Mouse (Mus musculus) limb, embryonic 13.5 days (tissue): ENCODE data around the gene Slc25a35. TPM values are rescaled to one million over a fixed set of nuclear protein-coding genes. Genes with fewer than 3 reads are reported as not detected.
"Not testable (repeated sequence)": the region's sequence is repeated elsewhere in the genome, so short reads cannot be mapped to it uniquely, and the experiment has no call there.

ENCODE experiments used
- ATAC-seq: fragments of 200-750 bp; cut with Nextera tagmentation; 2 replicates; pipeline ENCODE4 v1.8.0; 2017; ENCODE audit warnings: low read depth, moderate number of reproducible peaks, moderate TSS enrichment; ENCODE audit not compliant: low FRiP score
- H3K27ac ChIP-seq: fragments of 300-500 bp; sonication (generic); 2 replicates; pipeline ENCODE4 v1.5.1; 2015; ENCODE audit warnings: inconsistent platforms, mild to moderate bottlenecking, moderate library complexity
- H3K27me3 ChIP-seq: fragments of 300-500 bp; sonication (generic); 2 replicates; pipeline ENCODE4 v1.6.1; 2015; ENCODE audit warnings: mild to moderate bottlenecking, inconsistent platforms
- H3K36me3 ChIP-seq: fragments of 300-500 bp; sonication (generic); 2 replicates; pipeline ENCODE4 v1.6.1; 2015; ENCODE audit warnings: inconsistent platforms, mild to moderate bottlenecking, moderate library complexity
- H3K4me1 ChIP-seq: fragments of 300-500 bp; sonication (generic); 2 replicates; pipeline ENCODE4 v1.6.1; 2015; ENCODE audit warnings: inconsistent platforms
- H3K4me2 ChIP-seq: fragments of 300-500 bp; sonication (generic); replicated peaks from 2 replicates; pipeline ENCODE4 v1.6.1; 2015; ENCODE audit warnings: inconsistent platforms, mild to moderate bottlenecking, moderate library complexity
- H3K4me3 ChIP-seq: fragments of 300-500 bp; sonication (generic); 2 replicates; pipeline ENCODE4 v1.5.1; 2015; ENCODE audit warnings: moderate library complexity, mild to moderate bottlenecking, inconsistent platforms
- H3K9ac ChIP-seq: fragments of 300-500 bp; sonication (generic); 2 replicates; pipeline ENCODE4 v1.6.1; 2015; ENCODE audit warnings: mild to moderate bottlenecking, inconsistent platforms
- H3K9me3 ChIP-seq: fragments of 300-500 bp; sonication (generic); 2 replicates; pipeline ENCODE4 v1.6.1; 2016; ENCODE audit warnings: inconsistent platforms
- WGBS: fragments of 180-500 bp; shearing (Covaris S2); methylation state at CpG from one replicate; pipeline ENCODE4 v1.1.7; 2015; 5-methylcytosine and 5-hydroxymethylcytosine counted together
- polyA plus RNA-seq: library from polyadenylated mRNA; unstranded; fragments of >200 nt; fragmentation: Nextera tagmentation; extraction: Ambion mirVana; gene quantifications from 2 replicates; pipeline ENCODE4 v1.2.1, GENCODE M21; 2015

Slc25a35 gene
- polyA plus RNA-seq, 1 experiment from 2014 or later, result 2.4 TPM

- H3K36me3 ChIP-seq, result no peaks in the 10 kb centered on the region
- H3K4me2 ChIP-seq, result no peak overlapping the region
- ATAC-seq, result no peak
- no peaks in the 10 kb centered on the region for H3K27me3 ChIP-seq
- H3K4me1 ChIP-seq, result peaks cover 16% of the 10 kb centered on the region
- no peak overlapping the region for H3K9ac ChIP-seq
- no peak overlapping the region for H3K27ac ChIP-seq
- no peak overlapping the region for H3K4me3 ChIP-seq
- no peaks in the 10 kb centered on the region for H3K9me3 ChIP-seq
These were observed 2.9 kb upstream of the Slc25a35 start for GRCm38 (mm10) chr11:68965050-68965449.

DNA sequence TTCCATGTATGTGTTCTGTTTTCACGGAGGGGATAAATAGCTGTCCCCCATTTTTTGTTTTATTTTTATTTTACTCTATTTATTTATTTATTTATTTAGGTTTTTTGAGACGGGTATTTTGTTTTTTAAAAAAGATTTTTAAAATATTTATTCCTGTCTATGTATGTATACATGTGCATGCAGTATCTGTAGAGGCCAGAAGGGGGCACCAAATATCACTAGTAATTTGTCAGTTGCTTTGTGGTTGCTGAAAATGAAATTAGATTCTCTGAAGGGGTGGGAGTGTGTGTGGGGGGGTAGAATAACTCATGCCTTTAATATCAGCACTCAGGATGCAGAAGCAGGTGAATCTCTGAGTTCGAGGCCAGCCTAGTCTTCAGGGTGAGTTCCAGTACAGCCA is 2.1 kb upstream of the Slc25a35 start:
- 32% methylated on average over 3 of the region's 3 CpGs for WGBS
- Histone ChIP-seq H3K9me3 (no peaks in the 10 kb centered on the region), H3K4me3 (no peak overlapping the region), H3K27me3 (no peaks in the 10 kb centered on the region), H3K36me3 (no peaks in the 10 kb centered on the region; the same call in 1 of the 2 replicates), H3K4me1 (peaks cover 16% of the 10 kb centered on the region), H3K9ac (no peak overlapping the region), H3K27ac (no peak overlapping the region), H3K4me2 (no peak overlapping the region)
- ATAC-seq, result no peak

GRCm38 (mm10) chr11:68966554-68966953 is 1.4 kb upstream of the Slc25a35 start:
- no peak for ATAC-seq
- no peak overlapping the region for H3K9ac ChIP-seq
- H3K4me3 ChIP-seq, result no peak overlapping the region; the same call in 1 of the 2 replicates
- WGBS, result 37% methylated on average over 1 of the region's 1 CpGs
- no peaks in the 10 kb centered on the region for H3K9me3 ChIP-seq
- no peak overlapping the region for H3K27ac ChIP-seq
- no peaks in the 10 kb centered on the region for H3K27me3 ChIP-seq
- H3K4me2 ChIP-seq, result no peak overlapping the region
- H3K36me3 ChIP-seq, result no peaks in the 10 kb centered on the region; the same call in 1 of the 2 replicates
- peaks cover 16% of the 10 kb centered on the region for H3K4me1 ChIP-seq

DNA sequence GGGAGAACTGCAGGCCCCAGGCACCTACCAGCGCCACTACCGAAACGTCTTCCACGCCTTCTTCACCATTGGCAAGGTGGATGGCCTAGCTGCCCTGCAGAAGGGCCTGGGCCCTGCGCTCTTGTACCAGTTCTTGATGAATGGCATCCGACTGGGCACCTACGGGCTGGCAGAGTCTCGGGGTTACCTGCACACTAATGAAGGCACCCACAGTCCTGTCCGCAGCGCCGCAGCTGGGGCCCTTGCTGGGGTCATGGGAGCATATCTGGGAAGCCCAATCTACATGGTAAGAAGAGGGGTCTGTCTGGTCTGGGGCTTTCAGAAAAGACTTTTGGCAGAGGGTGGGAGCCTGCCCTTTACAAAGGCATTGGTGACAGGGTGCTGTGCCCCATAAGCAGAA is 821 bp downstream of the Slc25a35 start:
- no peak overlapping the region for H3K27ac ChIP-seq
- H3K36me3 ChIP-seq, result no peaks in the 10 kb centered on the region; the same call in 1 of the 2 replicates
- H3K4me1 ChIP-seq, result peaks cover 18% of the 10 kb centered on the region
- peak overlapping the region; percentile 73 for H3K9ac ChIP-seq
- 82% methylated on average over 11 of the region's 11 CpGs for WGBS
- H3K4me2 ChIP-seq, result peak overlapping the region; percentile 96
- H3K4me3 ChIP-seq, result 0 out of 2 replicates have a peak overlapping the region, but pooled peaks have one; percentile 61
- no peaks in the 10 kb centered on the region for H3K9me3 ChIP-seq
- H3K27me3 ChIP-seq, result no peaks in the 10 kb centered on the region
- ATAC-seq, result no peak

- Histone ChIP-seq H3K36me3 (no peaks in the 10 kb centered on the region; the same call in 1 of the 2 replicates), H3K4me1 (peaks cover 23% of the 10 kb centered on the region), H3K9me3 (no peaks in the 10 kb centered on the region), H3K9ac (no peak overlapping the region), H3K4me2 (no peak overlapping the region), H3K27ac (no peak overlapping the region), H3K27me3 (no peaks in the 10 kb centered on the region), H3K4me3 (no peak overlapping the region)
- ATAC-seq, result no peak
- WGBS, result 80% methylated on average over 4 of the region's 4 CpGs
These were observed 2.3 kb downstream of the Slc25a35 start for GRCm38 (mm10) chr11:68970232-68970631.

GRCm38 (mm10) chr11:68973250-68974058 is 5.5 kb downstream of the Slc25a35 start:
- H3K4me1 ChIP-seq, result peaks cover 14% of the 10 kb centered on the region
- not testable (repeated sequence) for H3K27me3 ChIP-seq, H3K9me3 ChIP-seq, H3K27ac ChIP-seq, H3K36me3 ChIP-seq
- peak overlapping the region; percentile 60 for H3K9ac ChIP-seq
- H3K4me2 ChIP-seq, result peak overlapping the region; percentile 70
- H3K4me3 ChIP-seq, result peak overlapping the region; percentile 49
- WGBS, result under 1% methylated on average over 38 of the region's 38 CpGs
- peak; percentile 94 for ATAC-seq

DNA sequence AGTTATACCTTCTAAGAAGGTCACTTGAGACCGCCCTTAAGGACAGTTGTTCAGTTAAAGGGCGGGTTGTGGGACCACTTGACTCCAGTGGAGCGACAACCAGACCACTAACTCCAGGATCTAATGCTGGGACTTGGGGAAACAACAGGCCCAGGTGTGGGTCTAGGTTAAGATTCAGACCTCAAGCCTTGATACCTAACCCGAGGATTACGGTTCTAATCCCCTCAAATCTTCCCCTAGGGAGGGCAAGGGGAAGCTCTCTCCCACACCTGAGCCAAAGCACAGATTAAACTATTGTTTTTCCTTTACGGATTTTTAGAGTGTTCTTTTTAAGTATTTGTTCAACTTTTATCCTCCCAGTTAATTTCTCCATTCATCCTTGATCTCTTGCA is 6.1 kb downstream of the Slc25a35 start:
- Histone ChIP-seq H3K4me2 (peak overlapping the region; percentile 70), H3K36me3 (no peaks in the 10 kb centered on the region; the same call in 1 of the 2 replicates), H3K9me3 (no peaks in the 10 kb centered on the region), H3K4me1 (peaks cover 10% of the 10 kb centered on the region), H3K4me3 (peak overlapping the region; percentile 49), H3K27me3 (no peaks in the 10 kb centered on the region), H3K27ac (no peak overlapping the region), H3K9ac (peak overlapping the region; percentile 19)
- ATAC-seq, result no peak
- WGBS, result 30% methylated on average over 6 of the region's 6 CpGs

- peak within 1 kb of the TSS; percentile 19; the same call in 1 of the 2 replicates for H3K9ac ChIP-seq
- ATAC-seq, result no peak
- 78% methylated on average over 7 of the region's 7 CpGs for WGBS
These were observed 7.2 kb downstream of the Slc25a35 start, which contains the start of gene Rangrf for GRCm38 (mm10) chr11:68975085-68975484. TSS of gene Rangrf (minus strand) at chr11:68975185.

DNA sequence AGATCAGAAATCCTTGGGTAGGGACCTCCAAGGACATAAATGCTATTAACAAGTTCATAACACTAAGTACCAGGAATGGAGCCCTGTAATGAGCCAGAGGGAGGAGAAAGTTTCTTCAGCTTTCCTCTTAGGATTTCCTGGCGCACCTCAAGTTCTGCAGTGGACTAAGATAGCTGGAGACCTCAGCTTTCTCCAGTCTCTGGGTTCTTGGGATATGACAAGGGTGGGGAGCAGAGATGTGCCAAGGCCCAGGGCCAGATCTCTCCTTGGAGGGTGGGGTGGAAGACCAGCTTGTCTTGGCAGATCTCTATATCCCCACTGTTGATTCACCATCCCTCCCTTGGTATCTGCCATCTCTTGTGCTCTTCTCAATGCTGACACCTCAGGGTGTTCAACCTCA is 7.7 kb downstream of the Slc25a35 start:
- Histone ChIP-seq H3K4me2 (no peak overlapping the region), H3K9me3 (no peaks in the 10 kb centered on the region), H3K27me3 (no peaks in the 10 kb centered on the region), H3K4me1 (peaks cover 10% of the 10 kb centered on the region), H3K36me3 (no peaks in the 10 kb centered on the region; the same call in 1 of the 2 replicates), H3K27ac (no peak overlapping the region), H3K9ac (no peak overlapping the region), H3K4me3 (no peak overlapping the region)
- 88% methylated on average over 1 of the region's 1 CpGs for WGBS
- ATAC-seq, result no peak

More at GRCm38 (mm10) chr11:68975085-68975484, 7.2 kb downstream of the Slc25a35 start, which contains the start of gene Rangrf:
- Histone ChIP-seq H3K36me3 (no peaks in the 10 kb centered on the region; the same call in 1 of the 2 replicates), H3K4me1 (peaks cover 10% of the 10 kb centered on the region), H3K4me3 (peak within 1 kb of the TSS; percentile 49), H3K9me3 (no peaks in the 10 kb centered on the region), H3K4me2 (peak within 1 kb of the TSS; percentile 70), H3K27me3 (no peaks in the 10 kb centered on the region), H3K27ac (no peak within 1 kb of the TSS)

- WGBS, result 62% methylated on average over 5 of the region's 5 CpGs
- no peak overlapping the region for H3K27ac ChIP-seq
These were observed 11.4 kb downstream of the Slc25a35 start for GRCm38 (mm10) chr11:68979320-68979733.

DNA sequence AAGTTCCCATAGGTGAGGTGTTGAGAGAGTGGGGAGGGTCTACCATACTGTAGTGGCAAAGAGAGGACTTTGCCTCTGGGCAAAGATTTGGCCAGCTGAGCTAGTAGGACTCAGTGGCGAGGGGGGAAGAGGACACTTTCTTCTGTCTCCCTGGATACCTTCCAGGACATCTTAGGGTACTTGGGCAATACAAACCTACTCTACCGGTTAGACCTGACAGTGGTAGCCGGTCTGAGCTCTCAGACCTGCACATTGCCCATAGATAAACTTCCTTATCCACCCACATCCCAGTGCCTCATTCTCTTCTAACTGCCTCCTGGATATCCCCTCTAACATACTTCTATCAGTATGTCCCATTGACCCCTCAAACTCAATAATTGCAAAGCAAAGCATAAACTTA is 13.0 kb downstream of the Slc25a35 start:
- H3K4me3 ChIP-seq, result no peak overlapping the region
- H3K4me1 ChIP-seq, result no peaks in the 10 kb centered on the region
- no peak overlapping the region for H3K9ac ChIP-seq
- no peaks in the 10 kb centered on the region for H3K9me3 ChIP-seq
- H3K4me2 ChIP-seq, result no peak overlapping the region
- H3K27me3 ChIP-seq, result no peaks in the 10 kb centered on the region
- H3K27ac ChIP-seq, result no peak overlapping the region
- 74% methylated on average over 3 of the region's 3 CpGs for WGBS
- peaks cover 4% of the 10 kb centered on the region; the same call in 1 of the 2 replicates for H3K36me3 ChIP-seq
- no peak for ATAC-seq

More at GRCm38 (mm10) chr11:68979320-68979733, 11.4 kb downstream of the Slc25a35 start:
- H3K36me3 ChIP-seq, result no peaks in the 10 kb centered on the region
- no peaks in the 10 kb centered on the region for H3K9me3 ChIP-seq
- no peak overlapping the region for H3K4me3 ChIP-seq
- H3K9ac ChIP-seq, result no peak overlapping the region
- ATAC-seq, result no peak
- H3K4me1 ChIP-seq, result no peaks in the 10 kb centered on the region
- no peak overlapping the region for H3K4me2 ChIP-seq
- no peaks in the 10 kb centered on the region for H3K27me3 ChIP-seq

- Histone ChIP-seq H3K27ac (no peak overlapping the region), H3K4me2 (no peak overlapping the region), H3K9me3 (no peaks in the 10 kb centered on the region), H3K27me3 (no peaks in the 10 kb centered on the region), H3K36me3 (peaks cover 20% of the 10 kb centered on the region), H3K9ac (no peak overlapping the region), H3K4me1 (no peaks in the 10 kb centered on the region), H3K4me3 (no peak overlapping the region)
- 31% methylated on average over 4 of the region's 4 CpGs for WGBS
- ATAC-seq, result no peak
These were observed 14.9 kb downstream of the Slc25a35 start for GRCm38 (mm10) chr11:68982639-68983369.
